Mouse (Mus musculus) heart, embryonic 16.5 days (tissue): Measurements from ENCODE around the gene Cnot11. TPM values are rescaled to one million over a fixed set of nuclear protein-coding genes. Genes with fewer than 3 reads are reported as not detected.
"Not testable (repeated sequence)": the region's sequence is repeated elsewhere in the genome, so short reads cannot be mapped to it uniquely, and the experiment has no call there.

Experiments used
- ATAC-seq: fragments of 200-750 bp; cut with Nextera tagmentation; replicated peaks from 2 replicates; pipeline ENCODE4 v1.8.0; 2017; ENCODE audit warnings: moderate number of reproducible peaks; ENCODE audit not compliant: insufficient read depth, low FRiP score; ENCODE audit errors: extremely low read depth
- H3K27ac ChIP-seq: fragments of 300-500 bp; sonication (generic); 2 replicates; pipeline ENCODE4 v1.5.1; 2014; ENCODE audit warnings: mild to moderate bottlenecking, low read length, control low read depth, moderate library complexity
- H3K27me3 ChIP-seq: fragments of 300-500 bp; sonication (generic); 2 replicates; pipeline ENCODE4 v1.6.1; 2014; ENCODE audit warnings: low read length, mixed read lengths; ENCODE audit not compliant: control insufficient read depth, insufficient read depth
- H3K36me3 ChIP-seq: fragments of 300-500 bp; sonication (generic); 2 replicates; pipeline ENCODE4 v1.6.1; 2014; ENCODE audit not compliant: control insufficient read depth, insufficient read depth
- H3K4me1 ChIP-seq: fragments of 300-500 bp; sonication (generic); 2 replicates; pipeline ENCODE4 v1.6.1; 2014; ENCODE audit warnings: low read length, mixed read lengths; ENCODE audit not compliant: control insufficient read depth, insufficient read depth
- H3K4me2 ChIP-seq: fragments of 300-500 bp; sonication (generic); 2 replicates; pipeline ENCODE4 v1.6.1; 2014; ENCODE audit warnings: low read depth, mild to moderate bottlenecking, control low read depth, low read length
- H3K4me3 ChIP-seq: fragments of 300-500 bp; sonication (generic); 2 replicates; pipeline ENCODE4 v1.5.1; 2014; ENCODE audit warnings: mild to moderate bottlenecking, control low read depth, low read length
- H3K9ac ChIP-seq: fragments of 300-500 bp; sonication (generic); 2 replicates; pipeline ENCODE4 v1.6.1; 2014; ENCODE audit warnings: low read length, control low read depth
- H3K9me3 ChIP-seq: fragments of 300-500 bp; sonication (generic); replicated peaks from 2 replicates; pipeline ENCODE4 v1.6.1; 2016; ENCODE audit warnings: low read length; ENCODE audit not compliant: control insufficient read depth
- WGBS: fragments of 180-500 bp; shearing (Covaris S2); extraction: QIAGEN DNeasy Blood & Tissue Kit; methylation state at CpG from one replicate; pipeline ENCODE4 v1.1.7; 2014; 5-methylcytosine and 5-hydroxymethylcytosine counted together
- polyA plus RNA-seq: library from polyadenylated mRNA; unstranded; fragments of >200 nt; fragmentation: Nextera tagmentation; extraction: Ambion mirVana; gene quantifications from 2 replicates; pipeline ENCODE4 v1.2.1, GENCODE M21; 2015

The Cnot11 gene
- polyA plus RNA-seq, 1 experiment from 2014 or later, result 14.6 TPM

GRCm38 (mm10) chr1:39583173-39583572 is 48.4 kb downstream of the Cnot11 start:
- Histone ChIP-seq H3K27me3 (no peaks in the 10 kb centered on the region), H3K4me1 (no peaks in the 10 kb centered on the region), H3K27ac (no peak overlapping the region), H3K9me3 (peaks cover 3% of the 10 kb centered on the region), H3K36me3 (no peaks in the 10 kb centered on the region), H3K4me3 (no peak overlapping the region), H3K9ac (no peak overlapping the region), H3K4me2 (no peak overlapping the region)
- ATAC-seq, result no peak
- WGBS, result 83% methylated on average over 9 of the region's 9 CpGs

GRCm38 (mm10) chr1:39585416-39585815 is 50.6 kb downstream of the Cnot11 start:
- Histone ChIP-seq H3K27ac (no peak overlapping the region), H3K4me2 (no peak overlapping the region), H3K36me3 (no peaks in the 10 kb centered on the region), H3K9ac (no peak overlapping the region), H3K4me1 (no peaks in the 10 kb centered on the region), H3K27me3 (no peaks in the 10 kb centered on the region), H3K4me3 (no peak overlapping the region), H3K9me3 (peaks cover 3% of the 10 kb centered on the region)
- ATAC-seq, result no peak
- WGBS, result 83% methylated on average over 9 of the region's 9 CpGs

DNA sequence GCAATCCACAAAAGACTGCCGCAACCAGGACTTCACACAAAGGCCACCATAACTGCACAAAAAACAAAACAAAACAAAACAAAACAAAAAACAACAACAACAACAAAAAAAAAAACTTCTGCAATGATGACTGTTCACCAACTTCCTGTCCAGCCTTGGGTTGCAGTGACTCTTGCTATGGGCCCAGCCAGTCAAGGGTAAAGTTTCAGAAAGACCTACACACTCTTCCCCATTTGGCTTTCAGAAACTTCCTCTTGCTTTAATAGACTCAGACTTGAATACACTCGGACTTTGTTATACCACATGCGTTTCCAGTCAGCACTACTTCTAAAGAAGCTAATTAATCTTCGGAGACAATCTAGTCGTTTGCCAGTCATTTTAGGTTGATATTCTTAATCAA is 55.4 kb downstream of the Cnot11 start:
- no peak overlapping the region for H3K4me3 ChIP-seq
- no peak for ATAC-seq

GRCm38 (mm10) chr1:39591557-39591956 is 56.8 kb downstream of the Cnot11 start:
- not testable (repeated sequence) for ATAC-seq, H3K4me1 ChIP-seq, H3K4me3 ChIP-seq, H3K9me3 ChIP-seq, H3K9ac ChIP-seq, H3K27me3 ChIP-seq, H3K27ac ChIP-seq, H3K4me2 ChIP-seq, H3K36me3 ChIP-seq
- 59% methylated on average over 1 of the region's 1 CpGs for WGBS

More for the DNA sequence above, 55.4 kb downstream of the Cnot11 start:
- H3K9me3 ChIP-seq, result no peaks in the 10 kb centered on the region
- no peaks in the 10 kb centered on the region for H3K27me3 ChIP-seq
- H3K9ac ChIP-seq, result no peak overlapping the region
- H3K36me3 ChIP-seq, result no peaks in the 10 kb centered on the region
- 77% methylated on average over 5 of the region's 5 CpGs for WGBS
- H3K4me2 ChIP-seq, result no peak overlapping the region
- H3K4me1 ChIP-seq, result no peaks in the 10 kb centered on the region
- H3K27ac ChIP-seq, result no peak overlapping the region

DNA sequence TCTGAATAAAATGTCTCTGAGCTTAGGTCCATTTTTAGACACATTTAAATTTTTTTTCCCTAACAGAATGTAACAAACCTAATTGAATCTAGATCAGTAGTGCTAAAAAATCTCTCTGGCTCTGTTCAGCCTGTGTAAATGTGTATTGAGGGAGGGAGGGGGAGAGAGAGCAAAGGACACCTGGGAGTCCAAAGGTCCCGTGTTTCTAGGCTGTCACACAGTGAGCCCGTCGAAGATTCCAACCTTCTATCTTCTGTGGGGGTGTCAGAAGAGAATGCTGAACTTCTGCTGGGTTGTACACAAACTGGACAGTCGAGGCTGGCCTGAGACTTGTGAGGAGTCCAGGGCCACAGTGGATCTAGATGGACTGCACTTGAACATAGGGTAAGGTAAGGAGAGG is 57.3 kb downstream of the Cnot11 start:
- H3K4me2 ChIP-seq, result no peak overlapping the region
- H3K4me1 ChIP-seq, result no peaks in the 10 kb centered on the region
- H3K9me3 ChIP-seq, result no peaks in the 10 kb centered on the region
- WGBS, result 64% methylated on average over 4 of the region's 4 CpGs
- no peak overlapping the region for H3K27ac ChIP-seq
- no peak for ATAC-seq
- H3K27me3 ChIP-seq, result no peaks in the 10 kb centered on the region
- H3K36me3 ChIP-seq, result no peaks in the 10 kb centered on the region
- H3K4me3 ChIP-seq, result no peak overlapping the region
- H3K9ac ChIP-seq, result no peak overlapping the region

GRCm38 (mm10) chr1:39593836-39594235 is 59.0 kb downstream of the Cnot11 start:
- H3K4me1 ChIP-seq, result peaks cover 1% of the 10 kb centered on the region; the same call in 1 of the 2 replicates
- no peaks in the 10 kb centered on the region for H3K9me3 ChIP-seq
- no peak overlapping the region for H3K9ac ChIP-seq
- no peak for ATAC-seq
- no peak overlapping the region for H3K27ac ChIP-seq
- H3K4me2 ChIP-seq, result no peak overlapping the region
- H3K4me3 ChIP-seq, result no peak overlapping the region
- H3K36me3 ChIP-seq, result no peaks in the 10 kb centered on the region
- WGBS, result 79% methylated on average over 10 of the region's 10 CpGs
- H3K27me3 ChIP-seq, result no peaks in the 10 kb centered on the region

Other genes starting within 250 kb of the Cnot11 start
- gene Rpl31, start 167.2 kb upstream of the Cnot11 start, polyA plus RNA-seq, result 254 and 278 TPM in 2 replicates
- gene Tbc1d8, start 56.2 kb upstream of the Cnot11 start, polyA plus RNA-seq, result 10.7 and 11.2 TPM in 2 replicates
- 13.9 and 14.0 TPM in 2 replicates for gene Rnf149, start 42.4 kb downstream of the Cnot11 start, polyA plus RNA-seq
- 0.05 TPM in 2 replicates for gene Creg2, start 116.5 kb downstream of the Cnot11 start, polyA plus RNA-seq
- gene Rfx8, start 186.0 kb downstream of the Cnot11 start, polyA plus RNA-seq, result 0.51 and 0.68 TPM in 2 replicates